Mouse (Mus musculus): ENCODE data around the gene Tmco1. TPM values are rescaled to one million over a fixed set of nuclear protein-coding genes. Genes with fewer than 3 reads are reported as not detected.
A peak's percentile ranks its signal among the peaks of the same experiment; 100 is the strongest.
"Not testable (repeated sequence)": the region's sequence is repeated elsewhere in the genome, so short reads cannot be mapped to it uniquely, and the experiment has no call there.

Gene Tmco1
- polyA plus RNA-seq, 3 experiments from 2014 or later: 100 to 124 (median 106) TPM

DNA sequence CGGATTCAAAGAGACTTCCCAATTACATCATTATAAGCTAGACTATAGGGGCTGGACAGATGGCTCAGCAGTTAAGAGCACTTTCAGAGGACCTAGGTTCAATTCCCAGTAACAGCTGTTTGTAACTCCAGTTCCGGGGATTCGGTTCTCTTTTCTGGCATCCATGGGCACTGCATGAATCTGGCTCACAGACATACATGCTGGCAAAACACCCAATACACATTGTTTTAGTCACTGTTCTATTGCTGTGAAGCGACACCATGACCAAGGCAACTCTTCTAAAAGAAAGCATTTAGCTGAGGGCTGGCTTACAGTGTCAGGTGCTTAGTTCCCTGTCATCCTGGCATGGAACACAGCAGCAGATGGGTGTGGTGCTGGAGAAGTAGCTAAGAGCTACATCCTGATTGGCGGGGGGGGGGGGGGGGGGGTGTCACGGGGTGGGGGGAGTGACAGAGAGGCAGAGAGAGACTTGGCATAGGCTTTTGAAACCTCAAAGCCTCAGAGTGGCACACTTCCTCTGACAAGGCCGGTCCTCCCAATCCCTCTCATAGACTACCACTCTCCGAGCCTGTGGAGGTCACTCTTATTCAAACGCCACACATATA lies 31.1 kb downstream of the Tmco1 start:
- no peak for ATAC-seq

DNA sequence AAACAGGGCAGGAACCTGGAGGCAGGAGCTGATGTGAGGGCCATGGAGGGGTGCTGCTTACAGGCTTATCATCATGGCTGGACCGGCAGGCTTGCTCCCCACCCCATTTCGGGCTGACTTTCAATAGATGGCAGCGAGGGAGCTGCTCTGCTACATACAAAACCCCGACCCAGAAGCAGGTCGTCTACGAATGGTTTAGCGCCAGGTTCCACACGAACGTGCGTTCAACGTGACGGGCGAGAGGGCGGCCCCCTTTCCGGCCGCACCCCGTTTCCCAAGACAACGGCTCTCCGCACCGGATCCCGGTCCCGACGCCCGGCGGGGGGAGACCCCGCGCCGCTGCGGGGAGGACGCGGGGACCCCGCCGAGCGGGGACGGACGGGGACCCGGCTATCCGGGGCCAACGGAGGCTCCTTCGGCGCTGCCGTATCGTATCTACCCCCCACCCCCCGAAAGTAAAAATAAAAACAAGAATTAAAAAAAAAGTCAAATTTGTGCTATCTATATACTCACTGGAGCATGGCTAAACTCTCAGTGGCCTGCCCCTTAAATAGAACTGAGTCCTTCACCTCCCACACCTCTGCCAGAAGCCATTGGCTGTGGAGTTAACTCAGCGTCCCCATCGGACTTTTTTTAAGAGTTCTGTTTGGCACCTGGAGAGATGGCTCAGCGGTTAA lies 32.1 kb downstream of the Tmco1 start:
- peak; percentile 18 for ATAC-seq

DNA sequence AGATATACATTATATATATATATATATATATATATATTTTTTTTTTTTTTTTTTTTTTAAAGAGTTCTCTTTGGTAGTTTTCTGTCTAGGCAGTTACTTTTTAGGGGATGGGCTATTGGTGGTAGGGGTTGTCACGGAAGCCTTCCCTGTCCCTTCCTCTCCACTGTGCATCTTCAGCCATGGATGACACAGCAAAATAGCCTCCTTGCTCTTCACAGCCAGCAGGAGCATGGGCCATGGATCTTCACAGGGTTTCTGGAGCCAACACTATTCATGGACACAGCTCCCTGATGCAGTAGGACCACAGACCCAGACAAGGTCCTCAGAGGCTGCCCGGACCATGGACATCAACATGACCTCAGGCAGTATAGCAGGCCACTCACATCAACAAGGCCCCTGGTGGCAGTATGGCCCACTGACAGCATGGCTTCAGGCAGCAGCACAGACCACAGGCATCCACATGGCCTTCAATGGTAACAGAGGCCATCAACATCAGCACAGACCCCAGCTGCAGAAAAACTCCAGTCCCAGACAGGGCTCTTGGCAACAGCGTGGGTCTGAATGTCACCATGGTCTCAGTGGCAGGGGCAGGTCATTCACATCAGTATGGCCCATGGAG lies 32.8 kb downstream of the Tmco1 start:
- no peak for ATAC-seq

DNA sequence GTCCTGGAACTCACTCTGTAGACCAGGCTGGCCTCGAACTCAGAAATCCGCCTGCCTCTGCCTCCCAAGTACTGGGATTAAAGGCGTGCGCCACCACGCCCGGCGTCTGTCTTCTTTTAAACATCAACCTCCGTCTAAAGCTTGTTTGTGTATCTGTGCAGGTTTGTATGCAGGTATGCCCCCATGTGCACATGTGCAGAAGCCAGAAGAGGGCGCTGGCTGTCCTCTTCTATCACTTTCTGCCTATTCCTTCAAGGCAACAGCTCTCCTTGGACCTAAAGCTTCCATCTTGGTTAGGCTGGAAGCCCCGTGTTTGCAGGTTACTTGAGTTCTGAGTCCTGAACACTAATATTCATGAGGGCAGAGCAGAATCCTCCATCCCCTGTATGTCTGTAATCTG lies 34.7 kb downstream of the Tmco1 start:
- ATAC-seq: no peak

DNA sequence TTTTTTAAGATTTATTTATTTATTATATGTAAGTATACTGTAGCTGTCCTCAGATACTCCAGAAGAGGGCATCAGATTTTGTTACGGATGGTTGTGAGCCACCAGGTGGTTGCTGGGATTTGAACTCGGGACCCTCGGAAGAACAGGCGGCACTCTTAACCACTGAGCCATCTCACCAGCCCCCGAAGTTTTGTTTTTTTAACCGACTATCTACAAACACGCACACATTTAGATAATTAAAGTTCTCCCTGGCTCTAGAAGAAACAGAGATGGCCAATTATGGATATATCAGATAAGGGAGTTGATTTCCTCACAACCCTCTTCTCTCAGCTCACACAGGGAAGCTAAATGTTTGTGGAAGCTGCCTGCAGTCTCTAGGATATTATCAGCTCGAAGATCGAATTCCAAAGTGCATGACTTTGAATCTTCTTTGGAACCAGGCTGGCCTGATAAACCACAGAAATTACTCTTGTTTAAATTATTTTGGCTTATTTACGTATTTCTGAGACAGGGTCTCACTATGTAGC lies 37.9 kb downstream of the Tmco1 start:
- ATAC-seq: not testable (repeated sequence)

DNA sequence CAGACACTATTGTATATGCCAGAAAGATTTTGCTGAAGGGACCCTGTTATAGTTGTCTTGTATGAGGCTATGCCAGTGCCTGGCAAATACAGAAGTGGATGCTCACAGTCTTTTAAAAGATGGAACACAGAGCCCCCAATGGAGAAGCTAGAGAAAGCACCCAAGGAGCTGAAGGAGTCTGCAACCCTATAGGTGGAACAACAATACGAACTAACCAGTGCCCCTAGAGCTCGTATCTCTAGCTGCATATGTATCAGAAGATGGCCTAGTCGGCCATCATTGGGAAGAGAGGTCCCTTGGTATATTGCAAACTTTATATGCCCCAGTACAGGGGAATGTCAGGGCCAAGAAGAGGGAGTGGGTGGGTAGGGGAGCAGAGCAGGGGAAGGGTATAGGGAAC lies 41.0 kb downstream of the Tmco1 start:
- ATAC-seq: not testable (repeated sequence)

DNA sequence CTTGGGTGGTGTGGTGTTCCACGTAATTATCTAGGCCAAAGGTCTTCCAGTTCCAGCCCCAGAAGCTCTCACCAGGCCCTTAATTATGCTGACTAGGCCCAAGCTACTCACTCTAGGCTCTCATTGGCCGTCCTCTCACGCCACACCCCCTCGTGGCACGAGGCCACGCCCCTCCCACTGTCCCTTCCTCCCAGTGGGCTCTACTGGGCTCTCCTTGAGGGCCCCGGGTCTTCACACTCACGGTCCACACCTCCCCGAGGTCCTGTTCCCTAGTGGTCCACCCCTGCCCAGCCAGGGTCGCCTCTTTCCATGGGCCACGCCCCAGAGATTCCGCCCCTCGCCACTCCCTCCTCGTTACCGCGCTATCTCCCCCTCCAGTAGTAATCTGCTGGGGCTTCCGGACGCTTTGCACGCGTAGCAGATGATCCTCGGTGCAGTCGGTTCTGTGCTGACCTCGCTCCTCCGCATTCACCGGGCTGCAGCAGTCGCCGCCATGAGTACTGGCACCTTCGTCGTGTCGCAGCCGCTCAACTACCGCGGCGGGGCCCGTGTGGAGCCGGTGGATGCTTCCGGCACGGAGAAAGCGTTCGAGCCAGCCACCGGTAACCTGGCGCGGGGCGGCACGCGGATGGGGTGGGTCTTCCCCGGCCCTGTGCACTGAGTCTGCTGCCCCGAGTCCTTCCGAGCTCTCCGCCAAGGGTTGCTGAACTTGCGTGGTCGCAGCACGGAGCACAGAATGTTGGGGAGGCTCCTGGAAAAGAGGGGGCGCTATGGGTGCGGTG lies 41.8 kb downstream of the Tmco1 start, which contains the start of gene Aldh9a1:
Gene Aldh9a1 (plus strand): TSS at position 177 of the 782 bp plus-strand sequence.
- ATAC-seq: peak; percentile 93

DNA sequence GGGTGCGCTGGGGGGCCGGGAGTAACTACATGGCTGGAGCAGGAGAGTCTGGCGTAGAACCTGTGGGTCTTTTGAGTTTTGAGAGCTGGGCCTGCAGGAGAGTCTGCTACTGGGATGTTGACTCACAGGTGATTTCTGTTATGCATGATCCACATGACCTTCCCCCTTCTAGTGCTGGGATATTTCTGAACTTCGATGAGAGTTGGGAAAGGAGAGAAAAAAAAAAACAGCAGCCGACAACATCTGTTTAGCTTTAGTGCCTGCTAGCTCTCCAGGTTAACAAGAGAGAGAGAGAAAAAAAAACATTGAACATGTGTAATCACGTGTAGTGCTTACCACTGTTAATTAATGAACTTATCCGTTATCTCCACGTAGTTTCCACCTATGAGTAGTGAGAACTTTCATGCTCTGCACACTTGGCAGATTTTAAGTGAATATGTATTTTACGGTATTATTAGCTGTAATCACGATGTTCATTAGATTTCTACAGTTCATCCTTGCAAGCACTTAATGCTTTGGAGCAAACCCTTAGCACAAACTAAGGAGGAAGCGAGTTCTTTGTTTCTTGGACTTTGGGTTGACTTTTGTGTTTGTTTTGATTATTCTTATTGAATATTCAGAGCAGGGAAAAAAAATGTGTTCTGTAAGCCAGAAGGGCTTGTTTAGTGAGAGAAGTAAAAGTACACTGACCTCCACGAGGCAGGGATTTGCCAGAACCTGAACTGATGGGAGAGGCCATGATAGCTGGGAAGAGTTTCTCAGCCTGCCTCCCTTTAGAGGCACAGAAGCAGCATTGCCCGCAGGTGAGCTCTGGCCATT lies 42.6 kb downstream of the Tmco1 start:
- ATAC-seq: peak; percentile 4

DNA sequence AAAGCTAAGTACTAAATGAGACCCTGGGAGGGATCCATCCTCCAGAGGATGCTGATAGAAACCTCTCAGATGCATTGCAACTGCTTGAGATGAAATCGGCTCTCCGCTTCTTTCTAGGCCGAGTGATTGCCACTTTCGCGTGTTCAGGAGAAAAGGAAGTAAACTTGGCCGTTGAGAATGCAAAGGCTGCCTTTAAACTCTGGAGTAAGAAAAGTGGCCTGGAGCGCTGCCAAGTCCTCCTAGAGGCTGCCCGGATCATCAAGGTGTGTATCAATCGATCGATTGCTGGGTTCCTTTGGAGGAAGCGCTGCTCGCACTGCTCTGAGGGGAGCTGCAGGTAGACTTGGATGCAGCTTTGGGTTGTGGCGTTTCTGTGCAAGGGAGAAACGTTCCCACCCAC lies 44.2 kb downstream of the Tmco1 start:
- no peak for ATAC-seq

DNA sequence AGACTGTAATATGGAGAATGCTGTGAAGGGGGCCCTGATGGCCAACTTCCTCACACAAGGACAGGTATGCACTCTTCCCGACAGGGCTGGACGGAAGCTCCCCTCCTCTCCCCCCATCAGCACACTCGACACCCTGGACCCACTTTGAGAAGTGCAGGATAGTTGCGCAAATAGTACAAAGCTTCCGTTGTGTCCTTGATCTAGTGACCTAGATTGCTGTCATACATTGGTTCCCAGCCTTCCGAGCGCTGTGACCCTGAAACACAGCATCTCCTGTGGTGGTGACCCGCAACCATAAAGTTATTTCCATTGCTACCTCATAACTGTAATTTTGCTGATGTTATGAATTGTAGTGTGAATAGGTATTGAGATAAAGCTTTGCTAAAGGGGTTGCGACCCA lies 49.2 kb downstream of the Tmco1 start:
- no peak for ATAC-seq

DNA sequence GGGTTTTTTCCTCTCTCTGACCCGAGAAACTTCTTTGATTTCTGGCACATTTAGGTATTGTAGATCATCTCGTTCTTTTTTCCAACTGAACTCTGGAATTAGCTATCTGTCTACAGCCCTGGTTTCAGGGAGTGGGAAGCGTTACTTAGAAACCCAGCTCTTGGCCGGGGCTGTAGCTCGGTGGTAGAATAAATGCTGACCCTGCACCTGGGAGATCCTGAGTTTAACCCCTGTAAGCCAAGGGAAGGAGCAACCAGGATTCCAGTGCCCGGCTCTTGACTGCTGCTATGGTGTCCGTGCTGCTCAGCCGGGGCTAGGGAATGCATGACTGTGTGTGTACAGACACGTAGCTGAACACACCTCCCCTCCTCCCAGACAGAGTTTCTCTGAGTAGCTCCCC lies 50.6 kb downstream of the Tmco1 start:
- no peak for ATAC-seq

DNA sequence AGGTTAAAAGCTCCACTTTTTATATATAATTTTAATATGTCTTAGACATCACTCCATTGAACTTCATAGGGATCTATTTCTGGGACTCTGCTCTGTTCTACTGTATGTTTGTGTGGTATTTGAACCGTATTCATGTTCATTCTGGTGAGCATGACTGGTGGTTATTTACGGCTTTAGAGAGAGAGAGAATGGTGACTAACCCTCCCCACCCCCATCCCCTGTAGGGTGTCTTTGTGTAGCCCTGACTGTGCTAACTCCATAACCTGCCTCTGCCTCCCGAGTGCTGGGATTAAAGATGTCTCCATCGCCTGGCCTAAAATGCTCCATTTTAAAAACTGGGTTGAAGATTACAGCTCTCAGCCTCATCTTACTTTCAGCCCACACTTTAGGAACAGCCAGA lies 52.1 kb downstream of the Tmco1 start:
- no peak for ATAC-seq

DNA sequence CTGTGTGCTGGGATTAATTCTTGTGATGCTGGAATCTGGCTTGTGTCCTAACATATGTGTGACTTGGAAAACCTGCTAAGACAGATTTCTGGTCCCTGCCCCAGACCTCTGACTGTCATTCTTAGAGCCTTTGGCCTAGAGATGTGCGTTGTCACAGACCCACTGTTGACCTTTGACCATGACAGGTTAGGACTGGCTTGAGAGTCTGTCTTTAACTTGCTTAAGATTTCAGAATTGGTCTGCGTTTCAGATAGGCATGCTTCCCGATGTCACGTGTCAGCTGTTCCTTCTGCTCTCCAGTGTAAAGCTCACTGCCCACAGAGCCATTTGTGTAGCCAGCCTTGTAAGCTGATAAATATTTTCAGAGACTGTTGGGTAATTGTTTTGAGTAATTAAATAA lies 54.6 kb downstream of the Tmco1 start:
- no peak for ATAC-seq

DNA sequence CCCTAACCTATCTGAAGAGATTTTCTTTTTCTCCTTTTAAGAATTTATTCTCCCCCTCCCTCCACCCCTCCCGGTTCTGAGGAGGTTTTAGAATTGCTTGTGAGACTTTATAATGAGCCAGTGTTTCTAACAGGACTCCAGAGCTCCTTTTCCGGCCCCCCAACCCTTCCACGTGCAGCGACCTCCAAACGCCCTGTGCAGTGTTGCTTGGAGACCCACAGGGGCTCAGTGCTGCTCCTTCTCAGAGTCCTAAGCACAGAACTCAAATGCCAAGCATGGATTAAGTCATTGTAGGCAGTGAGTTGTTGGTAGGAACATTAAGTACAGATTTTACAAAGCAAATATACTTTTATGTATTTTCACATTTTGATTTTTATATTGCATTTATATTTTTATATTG lies 55.1 kb downstream of the Tmco1 start:
- ATAC-seq: no peak

DNA sequence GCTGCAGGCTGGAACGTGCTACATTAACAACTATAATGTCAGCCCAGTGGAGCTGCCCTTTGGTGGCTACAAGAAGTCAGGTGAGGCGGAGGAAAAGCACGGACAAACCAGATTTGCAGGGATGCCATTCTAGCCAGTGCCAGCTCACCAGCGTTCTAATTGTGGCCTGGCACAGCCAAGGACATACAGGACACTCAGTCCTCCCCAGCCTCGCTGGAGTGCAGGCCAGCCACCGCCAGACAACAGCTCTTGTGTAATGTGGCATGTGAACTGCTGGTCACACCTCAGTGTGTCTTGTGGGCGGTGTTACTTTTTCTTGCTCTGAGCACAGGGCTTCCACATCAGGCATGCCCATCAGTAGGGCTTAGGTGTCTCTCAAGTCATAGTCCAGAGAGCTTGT lies 57.6 kb downstream of the Tmco1 start:
- no peak for ATAC-seq

DNA sequence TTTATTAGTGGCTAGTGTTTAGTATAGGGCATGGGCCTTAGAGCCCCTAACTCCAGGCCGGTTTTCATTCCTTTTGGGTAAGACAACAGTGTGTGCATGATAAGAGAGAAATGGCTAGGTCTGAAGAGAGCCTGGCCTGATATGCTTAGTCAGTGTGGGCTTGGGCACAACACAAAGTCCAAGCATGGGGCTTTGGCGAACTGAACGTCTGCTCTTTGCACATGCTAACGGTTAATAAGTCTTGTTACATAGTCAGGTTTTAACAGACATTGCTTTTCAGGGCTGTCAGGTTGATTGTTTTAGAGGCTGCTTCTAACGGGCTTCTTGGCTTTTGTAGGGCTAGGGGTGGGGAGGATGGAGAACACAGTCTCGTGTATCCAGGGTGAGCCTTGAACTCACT lies 58.4 kb downstream of the Tmco1 start:
- ATAC-seq: no peak

DNA sequence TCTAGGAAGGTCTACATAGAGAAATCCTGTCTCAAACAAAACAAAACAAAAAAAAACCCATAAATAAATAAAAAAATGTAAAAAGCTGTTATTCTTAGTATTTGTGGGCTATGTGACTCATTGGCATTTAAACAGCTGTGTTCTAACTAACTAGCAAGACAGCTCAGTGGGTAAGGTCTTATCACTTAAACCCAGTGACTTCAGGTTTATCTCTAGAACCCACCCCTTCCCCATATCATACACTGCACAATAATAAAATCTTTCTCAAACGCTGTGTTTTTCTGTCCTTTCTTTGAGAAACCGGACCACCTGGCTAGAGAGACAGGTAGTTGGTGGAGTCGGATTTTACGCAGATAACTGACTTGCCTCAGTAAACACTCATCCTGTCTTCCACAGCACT lies 59.8 kb downstream of the Tmco1 start:
- no peak for ATAC-seq

DNA sequence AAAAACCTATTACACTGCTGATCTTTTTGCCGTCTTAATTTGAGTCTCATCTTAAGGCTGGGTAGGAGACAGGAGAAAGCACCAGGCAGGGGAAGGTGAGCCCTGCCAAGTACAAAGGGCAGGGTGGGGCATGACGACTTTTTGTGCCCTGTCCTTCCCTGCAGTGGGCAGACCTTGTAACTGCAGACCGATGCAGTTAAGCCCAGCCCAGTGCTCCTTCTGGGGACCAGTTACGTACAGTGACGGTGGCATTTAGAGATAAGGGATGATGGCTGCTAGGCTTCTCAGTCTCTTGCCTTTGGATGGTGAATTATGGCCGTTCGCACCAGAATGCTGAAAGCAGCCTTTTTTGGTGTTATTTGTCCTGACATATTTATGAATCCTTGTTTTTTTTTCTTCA lies 60.3 kb downstream of the Tmco1 start:
- no peak for ATAC-seq

DNA sequence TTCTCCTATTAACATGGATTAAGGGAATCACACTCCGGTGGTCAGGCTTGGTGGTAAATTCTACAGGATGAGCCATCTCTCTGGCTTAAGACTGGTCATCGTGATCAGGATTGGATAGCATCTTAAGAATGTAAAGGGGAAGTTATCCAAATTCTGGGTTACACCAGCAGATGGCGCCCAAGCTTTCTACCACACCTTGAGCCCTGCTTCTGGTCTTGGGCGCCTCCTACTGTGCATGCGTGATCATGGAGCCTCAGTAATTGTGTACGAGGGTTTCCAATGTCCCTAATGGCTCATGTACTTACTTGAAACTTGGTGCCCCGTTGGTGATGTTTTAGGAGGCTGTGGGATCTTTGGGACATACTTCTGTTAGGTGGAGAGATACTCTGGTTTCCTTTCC lies 61.7 kb downstream of the Tmco1 start:
- peak; percentile 94 for ATAC-seq

DNA sequence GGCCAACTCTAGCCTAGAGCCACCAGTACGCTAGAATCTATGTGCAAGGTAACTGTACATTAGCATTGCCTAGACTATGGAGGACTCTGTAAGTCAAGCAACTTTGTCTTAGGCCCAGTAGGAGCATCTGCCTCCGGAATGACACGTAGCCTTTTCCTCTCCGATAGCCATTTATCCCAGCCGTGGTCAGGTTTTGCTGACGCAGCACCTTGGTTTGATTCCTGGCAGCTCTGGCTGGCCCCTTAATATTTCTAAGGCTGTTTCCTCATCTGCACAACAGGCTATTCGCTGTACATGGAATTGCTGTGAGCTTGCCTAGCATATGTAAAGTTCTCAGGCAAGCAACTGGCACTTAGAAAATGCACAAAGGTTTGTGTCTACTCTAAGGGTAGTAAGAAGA lies 64.6 kb downstream of the Tmco1 start:
- no peak for ATAC-seq

DNA sequence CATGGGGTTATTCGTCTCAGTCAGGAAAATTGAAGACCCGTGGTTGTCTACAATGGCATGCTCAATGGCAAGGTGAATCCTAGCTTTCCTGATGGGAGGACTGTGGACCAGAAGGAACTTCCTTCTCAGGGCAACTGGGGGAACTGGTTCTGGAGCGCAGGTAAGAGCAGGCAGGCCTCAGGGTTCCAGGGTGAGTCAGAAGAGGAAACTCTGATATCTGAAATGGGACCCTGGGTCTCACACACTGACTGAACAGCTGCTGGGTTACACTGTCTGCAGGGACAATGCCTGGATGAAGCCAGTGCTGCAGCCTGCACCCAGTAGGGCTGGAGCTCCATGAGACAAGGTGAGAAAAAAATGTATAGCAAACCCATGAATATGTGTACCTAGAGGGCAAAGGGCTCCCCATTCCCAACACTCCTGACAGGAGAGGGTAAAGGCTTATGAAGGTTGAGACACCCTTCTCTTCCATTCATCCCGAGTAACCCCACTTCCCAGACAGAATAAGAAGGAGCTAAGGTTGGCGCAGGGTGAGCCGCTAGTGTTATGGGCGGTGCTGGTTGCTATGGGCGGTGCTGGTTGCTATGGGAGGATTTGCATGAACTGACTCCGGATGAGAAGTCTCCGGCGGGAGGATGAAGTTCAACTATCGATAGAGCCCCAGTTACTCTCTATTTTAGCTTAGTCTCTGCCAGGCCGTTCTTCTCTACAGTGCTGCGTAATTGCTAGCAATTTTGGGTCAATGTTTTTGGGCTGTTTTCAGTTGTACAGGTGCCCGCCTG lies 66.0 kb downstream of the Tmco1 start:
- peak; percentile 60 for ATAC-seq
